Mouse (Mus musculus) cortical plate, adult 2 months (tissue): ENCODE data around the gene Prrc2b.

Source experiments
- CTCF ChIP-seq: fragments of 200-500 bp; IDR thresholded peaks from 2 replicates; pipeline ENCODE4 v1.5.1; 2011; ENCODE audit warnings: mild to moderate bottlenecking, control low read depth, low read length; ENCODE audit not compliant: insufficient read depth; ENCODE audit errors: extremely low read depth
- POLR2A ChIP-seq: fragments of 200-500 bp; IDR thresholded peaks from 2 replicates; pipeline ENCODE4 v1.6.1; 2011; ENCODE audit warnings: mild to moderate bottlenecking, low read length, control low read depth; ENCODE audit not compliant: insufficient read depth; ENCODE audit errors: extremely low read depth

DNA sequence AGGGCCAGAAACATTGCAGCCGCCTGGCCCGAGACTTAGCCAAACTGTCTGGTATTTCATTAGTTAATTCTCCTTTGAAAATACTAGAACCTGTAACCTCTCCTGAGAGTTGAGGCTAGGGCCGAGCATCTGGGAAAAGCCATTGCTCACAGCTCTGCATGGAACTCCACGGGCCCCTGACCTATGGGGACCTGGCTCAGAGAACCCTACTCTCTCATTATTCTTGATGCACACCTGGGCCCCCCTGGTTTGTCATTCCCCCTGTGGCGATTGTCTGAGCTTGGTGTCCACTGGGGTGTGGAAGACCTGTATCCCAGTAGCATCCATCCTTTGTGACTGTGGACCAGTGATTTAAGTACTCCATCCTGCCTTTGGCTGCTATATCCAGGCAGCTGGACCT lies 11.5 kb upstream of the Prrc2b start:
- TF ChIP-seq CTCF: no peak
- no peak for TF ChIP-seq POLR2A
